Mouse (Mus musculus) CH12.LX (cell line): ENCODE data around the gene Ago4. TPM values are rescaled to one million over a fixed set of nuclear protein-coding genes. Genes with fewer than 3 reads are reported as not detected.

Experiments used
- DNase-seq: peaks from one replicate; pipeline ENCODE4 v3.0.0-alpha.2; 2013; ENCODE audit errors: extremely low read depth
- H3K27ac ChIP-seq: 2 replicates; pipeline ENCODE4 v1.5.1; 2012; ENCODE audit warnings: low read depth, mild to moderate bottlenecking, control low read depth, moderate library complexity; ENCODE audit not compliant: insufficient read depth
- H3K27me3 ChIP-seq: replicated peaks from 2 replicates; pipeline ENCODE3; 2012; ENCODE audit warnings: inconsistent platforms
- H3K36me3 ChIP-seq, 2 experiments: replicated peaks in 1 of 2; 2 replicates each; pipeline versions ENCODE3 to v1.6.1; 2012; ENCODE audit warnings: inconsistent platforms in 1 of 2, low read length in 1 of 2, mild to moderate bottlenecking in 1 of 2, mixed read lengths in 1 of 2, moderate library complexity in 1 of 2; ENCODE audit not compliant: control insufficient read depth in 1 of 2, insufficient read depth in 1 of 2
- H3K4me1 ChIP-seq, 2 experiments: 2 replicates each; pipeline ENCODE4 v1.6.1; 2012; ENCODE audit warnings: inconsistent platforms in 1 of 2, moderate library complexity in 1 of 2; ENCODE audit not compliant: insufficient read depth in 2 of 2, control insufficient read depth in 1 of 2
- H3K4me2 ChIP-seq: 2 replicates; pipeline ENCODE4 v1.6.1; 2012; ENCODE audit warnings: low read depth, mild to moderate bottlenecking, control low read depth; ENCODE audit not compliant: poor library complexity, insufficient read depth, severe bottlenecking
- H3K4me3 ChIP-seq, 3 experiments: fragments of 150-350 bp in 1 of 3; sonication (generic) in 1 of 3; replicated peaks in 1 of 3; 2 replicates each; pipeline versions ENCODE3 to v1.5.1; 2011 to 2012; ENCODE audit warnings: low read depth in 2 of 3, low read length in 2 of 3, mild to moderate bottlenecking in 2 of 3, moderate library complexity in 2 of 3, control low read depth in 1 of 3, improper control_type of control experiment in 1 of 3, inconsistent platforms in 1 of 3, mixed read lengths in 1 of 3; ENCODE audit not compliant: poor library complexity in 1 of 3
- H3K79me2 ChIP-seq: replicated peaks from 2 replicates; pipeline ENCODE4 v1.6.1; 2012; ENCODE audit warnings: mild to moderate bottlenecking, moderate library complexity; ENCODE audit not compliant: control insufficient read depth, poor library complexity, insufficient read depth, severe bottlenecking; ENCODE audit errors: extremely low read depth
- H3K9ac ChIP-seq: 2 replicates; pipeline ENCODE4 v1.6.1; 2012; ENCODE audit warnings: low read depth, mild to moderate bottlenecking, control low read depth, moderate library complexity; ENCODE audit not compliant: insufficient read depth
- H3K9me3 ChIP-seq: replicated peaks from 2 replicates; pipeline ENCODE3; 2012; ENCODE audit warnings: low read length, inconsistent platforms, mixed read lengths
- BHLHE40 ChIP-seq: IDR thresholded peaks from 2 replicates; pipeline ENCODE4 v1.6.1; 2011; ENCODE audit warnings: mild to moderate bottlenecking, low read depth, low read length, improper control_type of control experiment
- CHD1 ChIP-seq: IDR thresholded peaks from 2 replicates; pipeline ENCODE4 v1.6.1; 2012; ENCODE audit warnings: low read depth, low read length, improper control_type of control experiment, inconsistent platforms
- CTCF ChIP-seq, 2 experiments: IDR thresholded peaks in 1 of 2; conservative IDR thresholded peaks in 1 of 2; 2 replicates each; pipeline ENCODE4 v1.5.1; 2011 to 2012; ENCODE audit warnings: low read depth in 2 of 2, low read length in 2 of 2, improper control_type of control experiment in 1 of 2, inconsistent platforms in 1 of 2, mild to moderate bottlenecking in 1 of 2, moderate library complexity in 1 of 2
- E2F4 ChIP-seq: IDR thresholded peaks from 2 replicates; pipeline ENCODE4 v1.6.1; 2011; ENCODE audit warnings: low read depth, low read length, improper control_type of control experiment; ENCODE audit not compliant: insufficient replicate concordance
- EP300 ChIP-seq: IDR thresholded peaks from 2 replicates; pipeline ENCODE4 v1.6.1; 2011; ENCODE audit warnings: low read length, improper control_type of control experiment
- ETS1 ChIP-seq: conservative IDR thresholded peaks from 2 replicates; pipeline ENCODE4 v1.6.1; 2012; ENCODE audit warnings: low read depth, mild to moderate bottlenecking, inconsistent platforms, low read length, improper control_type of control experiment, moderate library complexity
- HCFC1 ChIP-seq: IDR thresholded peaks from 2 replicates; pipeline ENCODE4 v1.6.1; 2012; ENCODE audit warnings: low read depth, mild to moderate bottlenecking, inconsistent platforms, low read length, improper control_type of control experiment
- IRF4 ChIP-seq: IDR thresholded peaks from 2 replicates; pipeline ENCODE4 v1.6.1; 2014; ENCODE audit warnings: low read depth, mild to moderate bottlenecking, inconsistent platforms, low read length, improper control_type of control experiment
- JUN ChIP-seq: IDR thresholded peaks from 2 replicates; pipeline ENCODE4 v1.6.1; 2011; ENCODE audit warnings: low read depth, mild to moderate bottlenecking, low read length, improper control_type of control experiment, moderate library complexity; ENCODE audit not compliant: insufficient read depth
- KAT2A ChIP-seq: IDR thresholded peaks from 2 replicates; pipeline ENCODE4 v1.6.1; 2012; ENCODE audit warnings: low read length, improper control_type of control experiment, inconsistent platforms; ENCODE audit not compliant: insufficient replicate concordance
- MAFK ChIP-seq: IDR thresholded peaks from 2 replicates; pipeline ENCODE4 v1.6.1; 2011; ENCODE audit warnings: low read length, improper control_type of control experiment; ENCODE audit not compliant: insufficient replicate concordance
- MAX ChIP-seq: IDR thresholded peaks from 2 replicates; pipeline ENCODE4 v1.6.1; 2011; ENCODE audit warnings: low read length, improper control_type of control experiment
- MEF2A ChIP-seq: IDR thresholded peaks from 2 replicates; pipeline ENCODE4 v1.6.1; 2014; ENCODE audit warnings: low read depth, mild to moderate bottlenecking, inconsistent platforms, low read length, improper control_type of control experiment, borderline replicate concordance
- MXI1 ChIP-seq: IDR thresholded peaks from 2 replicates; pipeline ENCODE4 v1.6.1; 2011; ENCODE audit warnings: mild to moderate bottlenecking, low read depth, low read length, improper control_type of control experiment
- MYC ChIP-seq: IDR thresholded peaks from 2 replicates; pipeline ENCODE4 v1.6.1; 2011; ENCODE audit warnings: low read depth, mild to moderate bottlenecking, improper control_type of control experiment, low read length
- NELFE ChIP-seq: IDR thresholded peaks from 2 replicates; pipeline ENCODE4 v1.6.1; 2011; ENCODE audit warnings: low read depth, low read length, improper control_type of control experiment
- NRF1 ChIP-seq: IDR thresholded peaks from 2 replicates; pipeline ENCODE4 v1.6.1; 2014; ENCODE audit warnings: low read depth, mild to moderate bottlenecking, inconsistent platforms, low read length, improper control_type of control experiment, moderate library complexity
- PAX5 ChIP-seq: IDR thresholded peaks from 2 replicates; pipeline ENCODE4 v1.6.1; 2012; ENCODE audit warnings: low read length, inconsistent platforms, mixed read lengths
- POLR2A ChIP-seq: IDR thresholded peaks from 2 replicates; pipeline ENCODE4 v1.6.1; 2011; ENCODE audit warnings: low read depth, mild to moderate bottlenecking, improper control_type of control experiment, low read length
- POLR2AphosphoS2 ChIP-seq: IDR thresholded peaks from 2 replicates; pipeline ENCODE4 v1.6.1; 2011; ENCODE audit warnings: low read depth, low read length, improper control_type of control experiment
- RAD21 ChIP-seq: IDR thresholded peaks from 2 replicates; pipeline ENCODE4 v1.6.1; 2011; ENCODE audit warnings: low read depth, mild to moderate bottlenecking, low read length, improper control_type of control experiment, moderate library complexity
- SIN3A ChIP-seq: IDR thresholded peaks from 2 replicates; pipeline ENCODE4 v1.6.1; 2012; ENCODE audit warnings: low read length, improper control_type of control experiment, inconsistent platforms
- TBP ChIP-seq: conservative IDR thresholded peaks from 2 replicates; pipeline ENCODE4 v1.6.1; 2011; ENCODE audit warnings: low read depth, low read length, improper control_type of control experiment
- TCF12 ChIP-seq: IDR thresholded peaks from 2 replicates; pipeline ENCODE4 v1.6.1; 2014; ENCODE audit warnings: low read depth, mild to moderate bottlenecking, inconsistent platforms, low read length, improper control_type of control experiment
- UBTF ChIP-seq: IDR thresholded peaks from 2 replicates; pipeline ENCODE4 v1.6.1; 2012; ENCODE audit warnings: low read depth, mild to moderate bottlenecking, inconsistent platforms, low read length, improper control_type of control experiment, moderate library complexity
- ZKSCAN1 ChIP-seq: IDR thresholded peaks from 2 replicates; pipeline ENCODE4 v1.6.1; 2012; ENCODE audit warnings: low read depth, inconsistent platforms, low read length, improper control_type of control experiment, borderline replicate concordance
- ZMIZ1 ChIP-seq: IDR thresholded peaks from 2 replicates; pipeline ENCODE4 v1.6.1; 2012; ENCODE audit warnings: low read depth, mild to moderate bottlenecking, inconsistent platforms, low read length, improper control_type of control experiment
- ZNF384 ChIP-seq: IDR thresholded peaks from 2 replicates; pipeline ENCODE4 v1.6.1; 2012; ENCODE audit warnings: low read depth, low read length, improper control_type of control experiment, inconsistent platforms
- dilution Hi-C: fragments of 300-500 bp; cut with MboI; formaldehyde crosslinking; loops from 2 replicates; pipeline ENCODE4 v1.14.3; 2020; ENCODE audit warnings: low sequenced_read_pairs; ENCODE audit not compliant: extremely low pct_unique_long_range_greater_than_20kb, extremely low pct_ligation_motif_present
- in situ Hi-C: fragments of 300-500 bp; cut with MboI; formaldehyde crosslinking; loops from 3 replicates; pipeline ENCODE4 v1.14.3; 2019; ENCODE audit warnings: low sequenced_read_pairs, low pct_ligation_motif_present, low pct_unique_long_range_greater_than_20kb, mixed read lengths
- polyA plus RNA-seq: library from polyadenylated mRNA; unstranded; fragments of >175 nt; gene quantifications from 2 replicates; pipeline ENCODE4 v1.2.1, GENCODE M21; 2012; ENCODE audit warnings: low read depth; ENCODE audit not compliant: insufficient read length
- total RNA-seq, 2 experiments: library from RNA; depleted of rRNA; stranded (reverse); fragments of 300-350 nt in 1 of 2; fragments of >200 nt in 1 of 2; gene quantifications; 2 replicates each; pipeline ENCODE4 v1.2.3; 2012 to 2014

Gene Ago4
- total and polyA plus RNA-seq, 3 experiments, result 1.2 to 2.6 (median 1.3) TPM

- dilution Hi-C loops, result no loop called here
These were observed 48.2 kb downstream of the Ago4 start for GRCm38 (mm10) chr4:126485065-126485464.

DNA sequence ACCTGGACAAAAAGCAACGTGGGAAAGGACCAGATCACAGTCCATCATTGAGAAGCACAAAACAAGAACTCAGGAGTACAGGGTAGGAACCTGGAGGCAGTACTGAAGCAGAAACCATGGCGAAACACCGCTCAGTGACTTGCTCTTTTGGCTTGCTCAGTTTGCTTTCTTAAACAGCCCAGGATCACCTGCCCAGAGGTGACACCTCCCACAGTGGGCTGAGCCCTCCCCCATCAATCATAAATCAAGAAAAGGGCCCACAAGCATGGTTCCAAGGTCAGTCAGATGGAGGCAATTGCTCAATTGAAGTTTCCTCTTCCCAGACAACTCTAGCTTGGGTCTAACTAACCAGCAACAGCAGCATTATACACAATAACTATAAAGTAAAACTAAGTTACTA is 49.4 kb downstream of the Ago4 start:
- in situ Hi-C loops, result no loop called here
- Histone ChIP-seq H3K9ac (no peak overlapping the region), H3K4me2 (no peak overlapping the region), H3K4me1 (no peaks in the 10 kb centered on the region; a peak in 1 of 4 replicates), H3K27me3 (no peaks in the 10 kb centered on the region), H3K36me3 (no peaks in the 10 kb centered on the region), H3K4me3 (no peak overlapping the region), H3K79me2 (no peaks in the 10 kb centered on the region), H3K27ac (no peak overlapping the region), H3K9me3 (no peaks in the 10 kb centered on the region)
- DNase-seq, result no peak
- dilution Hi-C loops, result no loop called here
- TF ChIP-seq SIN3A (no peak), PAX5 (no peak), MAX (no peak), E2F4 (no peak), IRF4 (no peak), CHD1 (no peak), EP300 (no peak), ZNF384 (no peak), MAFK (no peak), TBP (no peak), HCFC1 (no peak), TCF12 (no peak), MYC (no peak), POLR2AphosphoS2 (no peak), ZKSCAN1 (no peak), UBTF (no peak), MEF2A (no peak), CTCF (conservative IDR thresholded peaks at IDR 0.05 in 1 of 2, IDR thresholded peaks at IDR 0.05 in 1 of 2; ENCODE audit: low read depth in 2 of 2, low read length in 2 of 2) (no peak), ETS1 (no peak)

More at GRCm38 (mm10) chr4:126485065-126485464, 48.2 kb downstream of the Ago4 start:
- H3K9me3 ChIP-seq, result no peaks in the 10 kb centered on the region
- no peak for DNase-seq
- H3K27me3 ChIP-seq, result no peaks in the 10 kb centered on the region
- in situ Hi-C loops, result no loop called here
- no peaks in the 10 kb centered on the region for H3K79me2 ChIP-seq
- no peaks in the 10 kb centered on the region for H3K36me3 ChIP-seq
- TF ChIP-seq UBTF, result no peak
- TF ChIP-seq RAD21, result no peak
- no peak for TF ChIP-seq ZMIZ1
- no peak for TF ChIP-seq BHLHE40
- no peak for TF ChIP-seq HCFC1
- TF ChIP-seq ETS1, result no peak
- TF ChIP-seq MAFK, result no peak
- TF ChIP-seq JUN, result no peak
- no peak for TF ChIP-seq SIN3A
- TF ChIP-seq TBP, result no peak
- no peak for TF ChIP-seq EP300
- TF ChIP-seq MAX, result no peak
- no peak for TF ChIP-seq MXI1
- no peak for TF ChIP-seq POLR2A
- TF ChIP-seq IRF4, result no peak
- no peak for TF ChIP-seq ZKSCAN1
- no peak for TF ChIP-seq KAT2A
- TF ChIP-seq NELFE, result no peak
- TF ChIP-seq NRF1, result no peak
- peak overlapping the region; percentile 7; the same call in 1 of the 2 replicates for H3K4me2 ChIP-seq
- H3K27ac ChIP-seq, result no peak overlapping the region
- no peak overlapping the region; the same call in 1 of the 2 replicates for H3K9ac ChIP-seq
- H3K4me3 ChIP-seq, result no peak overlapping the region
- peaks cover 3 to 5% of the 10 kb centered on the region in 2 experiments; a peak in 2 of 4 replicates for H3K4me1 ChIP-seq
